Mouse (Mus musculus) forebrain, embryonic 14.5 days (tissue): ENCODE results near the gene Gpr162. TPM values are rescaled to one million over a fixed set of nuclear protein-coding genes. Genes with fewer than 3 reads are reported as not detected.
"Not testable (repeated sequence)": the region's sequence is repeated elsewhere in the genome, so short reads cannot be mapped to it uniquely, and the experiment has no call there.

Experiments
- ATAC-seq: fragments of 200-750 bp; cut with Nextera tagmentation; 2 replicates; pipeline ENCODE4 v1.8.0; 2017; ENCODE audit warnings: mild to moderate bottlenecking, moderate library complexity
- DNase-seq: peaks from one replicate; pipeline ENCODE4 v3.0.0-alpha.2; 2015; ENCODE audit warnings: low spot score
- H3K27ac ChIP-seq: fragments of 300-500 bp; sonication (generic); 2 replicates; pipeline ENCODE4 v1.5.1; 2014; ENCODE audit warnings: low read depth, mild to moderate bottlenecking, control low read depth, low read length, moderate library complexity
- H3K27me3 ChIP-seq: fragments of 300-500 bp; sonication (generic); replicated peaks from 2 replicates; pipeline ENCODE4 v1.6.1; 2014; ENCODE audit warnings: low read length, control low read depth, mixed read lengths; ENCODE audit not compliant: control insufficient read depth, insufficient read depth
- H3K36me3 ChIP-seq: fragments of 300-500 bp; sonication (generic); 2 replicates; pipeline ENCODE4 v1.6.1; 2014; ENCODE audit warnings: low read length, control low read depth; ENCODE audit not compliant: control insufficient read depth, insufficient read depth
- H3K4me1 ChIP-seq: fragments of 300-500 bp; sonication (generic); 2 replicates; pipeline ENCODE4 v1.6.1; 2014; ENCODE audit warnings: antibody characterized with exemption, low read length, control low read depth; ENCODE audit not compliant: control insufficient read depth, insufficient read depth
- H3K4me2 ChIP-seq: fragments of 300-500 bp; sonication (generic); 2 replicates; pipeline ENCODE4 v1.6.1; 2014; ENCODE audit warnings: mild to moderate bottlenecking, control low read depth, low read length
- H3K4me3 ChIP-seq: fragments of 300-500 bp; sonication (generic); 2 replicates; pipeline ENCODE4 v1.5.1; 2014; ENCODE audit warnings: low read depth, low read length, control low read depth
- H3K9ac ChIP-seq: fragments of 300-500 bp; sonication (generic); 2 replicates; pipeline ENCODE4 v1.6.1; 2014; ENCODE audit warnings: mild to moderate bottlenecking, low read length, control low read depth, moderate library complexity
- H3K9me3 ChIP-seq: fragments of 300-500 bp; sonication (generic); replicated peaks from 2 replicates; pipeline ENCODE4 v1.6.1; 2016; ENCODE audit warnings: low read length, control low read depth, mixed read lengths; ENCODE audit not compliant: control insufficient read depth
- WGBS: fragments of 180-500 bp; shearing (Covaris S2); extraction: QIAGEN DNeasy Blood & Tissue Kit; methylation state at CpG from one replicate; pipeline ENCODE4 v1.1.7; 2014; 5-methylcytosine and 5-hydroxymethylcytosine counted together
- polyA plus RNA-seq: library from polyadenylated mRNA; unstranded; fragments of >200 nt; fragmentation: Nextera tagmentation; extraction: Ambion mirVana; gene quantifications from 2 replicates; pipeline ENCODE4 v1.2.1, GENCODE M21; 2014

Gpr162 gene
- polyA plus RNA-seq, 1 experiment from 2014 or later, result 11.0 TPM

GRCm38 (mm10) chr6:124903580-124904151, 39.9 kb upstream of the Gpr162 start:
- peak overlapping the region; percentile 71 for H3K9ac ChIP-seq
- peak overlapping the region; percentile 88 for H3K4me2 ChIP-seq
- DNase-seq (peak; percentile 95), ATAC-seq (peak; percentile 83)
- H3K4me3 ChIP-seq, result peak overlapping the region; percentile 37
- H3K9me3 ChIP-seq, result no peaks in the 10 kb centered on the region
- no peaks in the 10 kb centered on the region for H3K36me3 ChIP-seq
- 1% methylated on average over 23 of the region's 23 CpGs for WGBS
- H3K27ac ChIP-seq, result peak overlapping the region; percentile 100
- 0 out of 2 replicates have a peak, but pooled peaks cover 2% of the 10 kb centered on the region for H3K27me3 ChIP-seq
- peaks cover 18% of the 10 kb centered on the region for H3K4me1 ChIP-seq

DNA sequence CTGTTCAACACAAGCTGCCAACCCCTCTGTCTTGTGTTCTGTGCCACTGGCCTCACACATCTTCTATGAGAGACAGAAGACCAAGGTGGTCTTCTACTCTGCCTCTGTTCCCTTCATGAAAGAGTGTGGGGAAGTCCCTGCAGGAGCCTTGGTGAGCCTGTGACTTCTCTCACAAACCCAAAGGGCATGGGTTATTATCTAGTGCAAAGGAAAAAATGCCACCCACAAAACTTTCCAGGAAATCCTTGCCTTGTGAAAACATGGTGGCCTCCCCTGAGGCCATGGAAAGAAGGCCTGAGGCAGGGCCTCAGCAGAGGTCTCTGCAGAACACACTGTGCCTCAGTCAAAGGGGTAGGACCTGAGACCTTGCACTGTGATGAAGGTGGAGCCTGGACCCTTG, 38.1 kb upstream of the Gpr162 start:
- Histone ChIP-seq H3K4me2 (no peak overlapping the region), H3K36me3 (no peaks in the 10 kb centered on the region), H3K27ac (no peak overlapping the region), H3K4me1 (peaks cover 18% of the 10 kb centered on the region), H3K27me3 (no peaks in the 10 kb centered on the region), H3K4me3 (no peak overlapping the region), H3K9me3 (no peaks in the 10 kb centered on the region), H3K9ac (no peak overlapping the region)
- DNase-seq, result no peak
- no peak for ATAC-seq

DNA sequence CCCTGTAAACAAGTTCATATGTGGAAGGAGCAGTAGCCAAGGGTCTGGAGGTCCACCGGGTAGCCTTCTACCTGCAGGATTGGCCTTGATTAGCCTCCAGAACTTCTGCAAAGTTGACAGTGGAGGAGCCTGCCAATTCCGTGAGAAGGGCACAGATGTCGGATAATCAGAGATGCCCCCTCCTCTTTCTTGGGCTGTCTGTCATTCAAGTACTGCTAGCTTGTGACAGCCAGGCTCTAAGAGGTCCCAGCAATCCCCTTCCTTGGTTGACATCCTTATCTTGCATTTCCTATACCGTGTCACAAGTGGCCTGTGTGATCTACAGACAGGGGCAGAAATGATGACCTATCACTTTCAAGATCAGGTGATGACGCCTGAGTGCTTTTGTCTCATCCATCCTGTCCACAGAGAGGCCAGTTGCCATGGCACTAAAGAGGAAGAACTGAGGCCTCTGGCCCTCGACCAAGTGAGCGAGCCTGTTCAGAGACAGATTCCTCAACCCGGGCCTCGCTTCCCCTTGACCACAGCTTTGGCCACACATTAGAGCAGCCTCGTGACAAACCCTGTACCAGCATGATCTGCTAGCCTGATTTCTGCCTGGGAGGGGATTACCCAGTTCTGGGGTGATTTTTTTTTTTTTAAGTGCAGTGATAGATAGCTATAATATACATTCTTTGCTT, 37.2 kb upstream of the Gpr162 start:
- no peaks in the 10 kb centered on the region for H3K27me3 ChIP-seq
- no peak overlapping the region for H3K27ac ChIP-seq
- no peak overlapping the region for H3K4me2 ChIP-seq
- no peak for ATAC-seq
- no peaks in the 10 kb centered on the region for H3K36me3 ChIP-seq
- no peak overlapping the region for H3K4me3 ChIP-seq
- no peak for DNase-seq
- WGBS, result 75% methylated on average over 10 of the region's 10 CpGs
- H3K9ac ChIP-seq, result no peak overlapping the region
- no peaks in the 10 kb centered on the region for H3K9me3 ChIP-seq
- peaks cover 18% of the 10 kb centered on the region for H3K4me1 ChIP-seq

DNA sequence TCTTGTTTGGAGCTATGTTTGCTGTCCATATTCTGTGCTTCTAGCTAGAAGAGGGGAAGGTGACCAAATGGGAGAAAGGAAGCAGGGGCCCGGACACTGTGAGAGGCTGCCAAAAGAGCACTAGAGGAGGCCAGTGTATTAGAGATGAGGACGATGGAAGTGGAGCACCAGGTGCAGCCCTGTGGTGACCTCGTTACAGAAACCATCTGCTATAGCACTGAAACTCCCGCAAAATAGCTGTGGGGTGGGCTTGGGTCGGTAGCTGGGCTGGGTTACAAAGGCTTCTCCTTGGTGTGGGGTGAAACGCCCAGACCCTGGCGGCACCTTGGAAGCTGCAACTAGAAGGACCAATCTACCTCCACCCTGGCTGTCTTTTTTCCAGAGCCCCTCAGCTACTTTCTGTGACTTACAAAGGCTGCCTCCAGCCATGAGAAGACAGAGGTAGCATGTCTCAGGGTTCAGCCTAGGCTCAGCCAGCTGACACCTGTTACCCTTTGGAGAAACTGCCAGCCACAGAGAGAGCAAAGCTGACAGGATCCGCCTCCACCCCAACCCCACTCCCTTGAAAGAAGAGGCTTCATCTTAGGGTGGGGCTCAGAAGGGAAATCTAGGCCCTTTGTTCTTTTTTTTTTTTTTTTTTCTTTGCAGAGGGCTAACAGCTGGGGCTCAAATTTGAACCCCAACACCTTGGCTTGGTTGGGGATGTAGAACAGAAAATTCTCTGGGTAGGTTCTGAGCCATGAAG, 36.4 kb upstream of the Gpr162 start:
- Histone ChIP-seq H3K36me3 (no peaks in the 10 kb centered on the region), H3K27ac (no peak overlapping the region), H3K9ac (no peak overlapping the region), H3K27me3 (no peaks in the 10 kb centered on the region), H3K9me3 (no peaks in the 10 kb centered on the region), H3K4me3 (no peak overlapping the region), H3K4me1 (peaks cover 13% of the 10 kb centered on the region), H3K4me2 (no peak overlapping the region)
- 52% methylated on average over 8 of the region's 8 CpGs for WGBS
- ATAC-seq, result no peak
- DNase-seq, result no peak

DNA sequence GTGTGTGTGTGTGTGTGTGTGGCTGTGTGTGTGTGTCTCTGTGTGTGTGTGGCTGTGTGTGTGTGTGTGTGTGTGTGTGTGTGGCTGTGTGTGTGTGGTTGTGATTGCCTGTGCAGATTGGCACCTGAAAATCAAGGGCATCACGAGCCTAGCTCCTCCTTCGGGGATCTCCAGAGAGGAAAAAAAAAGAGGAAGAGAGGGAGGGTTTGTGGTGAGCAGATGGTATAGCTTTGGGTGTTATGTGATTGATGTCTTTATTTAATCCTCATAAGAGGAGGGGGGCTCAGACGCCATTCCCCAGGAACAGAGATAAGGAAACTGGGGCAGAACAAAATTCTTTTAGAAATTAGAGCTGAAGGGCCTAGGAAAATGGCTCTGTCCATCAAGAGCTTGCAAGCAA, 34.6 kb upstream of the Gpr162 start:
- Histone ChIP-seq H3K4me3 (no peak overlapping the region), H3K9me3 (no peaks in the 10 kb centered on the region), H3K4me1 (peaks cover 3% of the 10 kb centered on the region; the same call in 1 of the 2 replicates), H3K9ac (no peak overlapping the region), H3K27me3 (no peaks in the 10 kb centered on the region), H3K4me2 (no peak overlapping the region), H3K27ac (no peak overlapping the region), H3K36me3 (no peaks in the 10 kb centered on the region)
- 55% methylated on average over 3 of the region's 3 CpGs for WGBS
- peak; percentile 52 for DNase-seq
- no peak for ATAC-seq

- ATAC-seq, H3K27ac ChIP-seq, H3K9me3 ChIP-seq, H3K4me2 ChIP-seq, H3K9ac ChIP-seq, H3K4me1 ChIP-seq, H3K27me3 ChIP-seq, DNase-seq, H3K4me3 ChIP-seq, H3K36me3 ChIP-seq: not testable (repeated sequence)
- WGBS, result 93% methylated on average over 2 of the region's 2 CpGs
Measured at GRCm38 (mm10) chr6:124894113-124894512, 30.3 kb upstream of the Gpr162 start.

DNA sequence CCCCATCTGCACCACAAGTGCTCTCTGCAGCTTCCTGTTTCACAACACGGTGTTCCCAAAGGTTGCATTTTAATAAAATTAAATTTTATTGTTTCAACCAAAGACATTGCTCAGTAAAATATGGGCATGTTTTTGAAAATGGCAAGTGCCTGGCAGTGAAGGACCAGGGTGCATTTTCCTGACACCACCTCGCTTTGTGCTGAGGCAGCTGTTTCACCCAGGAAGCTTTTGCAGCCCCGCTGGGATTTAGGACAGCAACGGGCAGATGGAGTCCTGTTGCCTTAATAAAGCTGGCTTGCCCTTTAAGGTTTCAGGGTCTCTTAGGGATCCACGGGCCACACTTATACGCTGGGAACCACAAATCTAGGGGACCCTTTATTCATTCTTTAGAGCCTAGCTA, 27.2 kb upstream of the Gpr162 start:
- no peaks in the 10 kb centered on the region for H3K27me3 ChIP-seq
- 74% methylated on average over 6 of the region's 6 CpGs for WGBS
- H3K9ac ChIP-seq, result no peak overlapping the region
- no peaks in the 10 kb centered on the region for H3K36me3 ChIP-seq
- DNase-seq, result no peak
- H3K4me3 ChIP-seq, result no peak overlapping the region
- ATAC-seq, result no peak
- no peak overlapping the region for H3K27ac ChIP-seq
- H3K4me1 ChIP-seq, result no peaks in the 10 kb centered on the region
- H3K4me2 ChIP-seq, result no peak overlapping the region
- no peaks in the 10 kb centered on the region for H3K9me3 ChIP-seq

GRCm38 (mm10) chr6:124888555-124889125, 24.9 kb upstream of the Gpr162 start:
- Histone ChIP-seq H3K27me3 (no peaks in the 10 kb centered on the region), H3K9ac (no peak overlapping the region), H3K4me3 (no peak overlapping the region), H3K4me1 (no peaks in the 10 kb centered on the region), H3K36me3 (no peaks in the 10 kb centered on the region), H3K4me2 (no peak overlapping the region), H3K27ac (no peak overlapping the region), H3K9me3 (no peaks in the 10 kb centered on the region)
- DNase-seq (no peak), ATAC-seq (no peak)
- WGBS, result 92% methylated on average over 6 of the region's 6 CpGs

GRCm38 (mm10) chr6:124887986-124888385, 24.2 kb upstream of the Gpr162 start, which contains the start of gene Cd4:
Gene Cd4, minus strand, starts transcription at chr6:124888221.
- 91% methylated on average over 9 of the region's 9 CpGs for WGBS
- no peak for DNase-seq

More at GRCm38 (mm10) chr6:124887986-124888385, 24.2 kb upstream of the Gpr162 start, which contains the start of gene Cd4:
- Histone ChIP-seq H3K4me3 (no peak within 1 kb of the TSS), H3K27ac (no peak within 1 kb of the TSS), H3K27me3 (no peaks in the 10 kb centered on the region), H3K9ac (no peak within 1 kb of the TSS), H3K4me2 (no peak within 1 kb of the TSS), H3K36me3 (no peaks in the 10 kb centered on the region), H3K9me3 (no peaks in the 10 kb centered on the region), H3K4me1 (no peaks in the 10 kb centered on the region)
- no peak for ATAC-seq
